Mouse (Mus musculus): ENCODE results near the gene Ppp1r3d.

The Ppp1r3d gene

DNA sequence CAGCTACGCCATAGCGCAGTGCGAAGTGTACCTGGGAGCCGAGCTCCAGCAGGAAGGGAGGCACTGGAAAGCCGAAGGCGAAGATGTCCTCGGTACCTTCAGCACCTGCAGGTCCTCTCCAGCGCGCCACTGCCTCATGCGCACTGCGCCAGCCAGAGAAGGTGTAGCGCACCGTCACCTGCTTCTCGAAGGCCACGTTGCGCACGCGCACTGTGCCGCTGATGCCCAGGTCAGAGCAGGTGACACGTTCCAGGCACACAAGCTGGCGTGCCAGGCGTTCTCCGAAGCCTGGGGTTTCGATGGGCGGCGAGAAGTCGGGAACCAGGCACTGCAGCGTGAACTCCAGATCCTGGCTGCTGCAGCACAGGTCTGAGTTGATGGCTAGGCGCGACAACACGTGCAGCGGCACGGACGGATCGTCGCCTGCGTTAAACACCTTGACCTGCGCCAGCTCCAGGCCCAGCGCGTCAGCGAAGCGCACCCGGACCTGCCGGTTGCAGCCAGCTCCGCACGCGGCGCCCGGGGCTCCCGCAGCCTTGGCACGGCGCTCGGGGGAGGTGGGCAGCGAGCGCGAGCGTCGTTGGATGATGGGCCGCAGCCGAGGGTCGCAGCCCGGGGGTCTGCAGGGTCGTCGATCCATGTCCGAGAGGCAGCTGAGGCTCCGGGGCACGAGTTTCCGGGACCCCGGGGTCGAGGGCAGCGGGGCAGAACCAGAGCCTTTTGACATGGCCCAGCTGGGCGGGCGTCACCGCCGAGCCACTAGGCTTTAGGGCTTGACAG, 601 bp downstream of the Ppp1r3d start:
- no peak for DNase-seq

DNA sequence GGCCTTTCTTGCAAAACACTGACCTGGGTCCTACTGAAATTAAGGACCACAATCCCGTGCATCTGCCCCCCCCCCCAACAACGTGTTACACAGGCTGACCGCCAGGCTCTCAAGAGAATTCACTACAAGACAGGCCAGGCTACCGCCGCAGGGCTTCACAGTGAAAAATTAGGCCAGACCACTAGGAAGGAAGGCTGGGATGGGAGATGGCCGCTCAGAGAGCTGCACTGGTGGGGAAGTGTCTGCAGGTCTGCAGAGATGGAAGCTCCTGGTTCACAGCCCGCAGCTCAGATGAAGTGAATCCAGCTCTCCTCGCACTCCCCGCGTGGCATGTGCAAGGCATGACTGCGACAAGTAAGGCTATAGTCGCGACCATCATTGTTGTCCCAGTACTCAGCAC, 1.2 kb downstream of the Ppp1r3d start:
- DNase-seq, result no peak

DNA sequence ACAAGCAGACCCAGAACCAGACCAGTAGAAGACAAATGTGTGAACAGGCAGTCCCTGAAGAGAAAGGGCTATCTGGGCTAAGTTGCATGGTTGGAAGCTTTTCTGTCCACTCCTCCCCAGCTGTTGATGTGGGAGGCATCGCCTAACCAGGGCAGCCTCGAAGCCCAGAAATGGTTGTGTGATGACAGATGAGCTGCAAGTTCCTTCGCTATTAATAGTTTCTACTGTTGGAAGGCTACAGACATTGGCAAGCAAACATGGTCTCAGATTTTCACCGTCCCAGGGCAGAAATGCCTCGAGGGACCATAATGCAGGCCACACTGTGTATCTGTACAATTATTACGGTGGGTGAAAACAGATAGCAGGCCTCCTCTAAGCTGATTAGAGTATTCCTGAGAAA, 1.7 kb downstream of the Ppp1r3d start:
- no peak for DNase-seq

DNA sequence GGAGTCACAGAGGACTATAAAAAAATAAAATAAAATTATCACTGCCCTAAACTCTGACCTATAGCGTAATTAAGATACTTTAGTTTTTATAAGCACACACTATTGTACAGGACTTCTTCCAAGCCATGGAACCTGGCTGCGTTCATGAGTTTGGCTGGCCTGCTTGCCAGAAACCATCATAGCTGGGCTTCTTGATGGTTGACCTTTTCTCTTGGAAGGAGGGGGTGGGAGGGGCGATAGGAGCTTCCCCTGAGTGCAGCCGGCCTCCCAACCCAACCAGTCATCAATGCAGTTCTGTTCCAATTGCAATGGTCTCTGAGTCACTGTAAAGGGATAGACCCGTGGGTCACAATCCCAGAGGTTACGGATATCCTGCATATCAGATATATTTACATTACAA, 4.0 kb downstream of the Ppp1r3d start:
- no peak for DNase-seq

DNA sequence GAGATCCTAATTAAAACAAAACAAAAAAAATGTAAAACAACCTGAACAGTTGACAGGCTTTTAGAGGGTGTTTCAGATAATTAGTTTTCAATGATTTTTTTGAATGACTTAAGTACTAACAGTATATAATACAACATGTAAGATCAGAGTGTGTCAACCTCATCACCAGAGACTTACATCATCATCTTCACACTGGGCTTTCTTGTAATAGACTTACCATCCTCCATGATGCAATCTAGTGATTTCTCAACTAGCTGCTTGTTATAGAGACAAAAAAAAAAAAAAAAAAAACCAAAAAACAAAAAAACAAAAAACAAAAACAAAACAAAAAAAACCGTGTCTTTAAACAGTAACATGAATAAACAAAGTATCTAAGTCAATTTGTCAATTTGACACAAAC, 5.2 kb downstream of the Ppp1r3d start:
- no peak for DNase-seq

DNA sequence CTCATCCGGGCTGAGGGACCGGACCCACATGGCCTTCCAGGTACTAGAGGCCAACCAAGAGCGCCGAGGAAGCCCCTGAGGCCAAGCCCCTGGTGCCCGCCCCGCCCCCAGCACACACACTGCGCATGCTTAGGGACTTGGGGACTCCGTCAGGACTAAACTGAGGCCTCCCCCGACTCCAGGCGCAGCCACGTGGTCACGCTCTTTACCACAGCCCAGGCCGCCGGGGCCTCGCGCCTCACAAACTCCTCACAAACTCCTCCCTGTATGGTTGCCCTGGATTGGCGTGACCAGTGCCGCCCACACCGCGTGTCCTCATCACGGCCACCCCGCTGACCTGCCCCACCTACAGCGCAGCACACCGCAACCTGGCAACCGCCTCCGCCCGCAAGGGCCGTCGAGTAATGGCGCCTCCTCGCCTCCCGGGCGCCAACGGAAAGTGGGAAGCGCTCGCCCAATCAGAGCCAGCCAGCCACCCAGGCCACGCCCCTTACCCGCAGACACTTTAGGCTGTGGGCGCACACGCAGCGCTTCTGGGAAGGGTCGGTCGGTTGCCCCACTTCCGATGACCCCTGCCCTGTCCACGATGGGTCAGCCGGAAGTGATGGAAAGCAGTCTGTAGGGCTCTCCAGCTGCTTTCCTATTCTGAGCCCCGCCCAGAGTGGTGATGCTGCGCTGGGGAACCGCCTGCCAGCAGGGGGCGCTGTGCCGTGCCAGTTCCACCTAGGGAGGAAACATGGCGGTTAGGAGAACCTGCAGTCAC, 7.0 kb downstream of the Ppp1r3d start, which contains the start of gene Sycp2:
TSS of gene Sycp2 (minus strand) at position 633 of the 763 bp plus-strand sequence.
- no peak for DNase-seq
